Mouse (Mus musculus) common myeloid progenitor, adult 5-6 weeks (primary cell): ENCODE measurements around the gene Sgsm1. TPM values are rescaled to one million over a fixed set of nuclear protein-coding genes. Genes with fewer than 3 reads are reported as not detected.

Experiments used
- ATAC-seq: replicated peaks from 2 replicates; pipeline ENCODE4 v1.8.0; 2016; ENCODE audit warnings: low read depth, mild to moderate bottlenecking, moderate TSS enrichment, inconsistent platforms; ENCODE audit not compliant: poor library complexity, severe bottlenecking
- total RNA-seq: library from RNA; stranded (forward); fragments of 200-1000, 187-1606 nt; gene quantifications from 2 replicates; pipeline ENCODE4 v1.2.3, GENCODE M21; 2017

Gene Sgsm1
- total RNA-seq, 1 experiment from 2014 or later = 3.7 TPM

DNA sequence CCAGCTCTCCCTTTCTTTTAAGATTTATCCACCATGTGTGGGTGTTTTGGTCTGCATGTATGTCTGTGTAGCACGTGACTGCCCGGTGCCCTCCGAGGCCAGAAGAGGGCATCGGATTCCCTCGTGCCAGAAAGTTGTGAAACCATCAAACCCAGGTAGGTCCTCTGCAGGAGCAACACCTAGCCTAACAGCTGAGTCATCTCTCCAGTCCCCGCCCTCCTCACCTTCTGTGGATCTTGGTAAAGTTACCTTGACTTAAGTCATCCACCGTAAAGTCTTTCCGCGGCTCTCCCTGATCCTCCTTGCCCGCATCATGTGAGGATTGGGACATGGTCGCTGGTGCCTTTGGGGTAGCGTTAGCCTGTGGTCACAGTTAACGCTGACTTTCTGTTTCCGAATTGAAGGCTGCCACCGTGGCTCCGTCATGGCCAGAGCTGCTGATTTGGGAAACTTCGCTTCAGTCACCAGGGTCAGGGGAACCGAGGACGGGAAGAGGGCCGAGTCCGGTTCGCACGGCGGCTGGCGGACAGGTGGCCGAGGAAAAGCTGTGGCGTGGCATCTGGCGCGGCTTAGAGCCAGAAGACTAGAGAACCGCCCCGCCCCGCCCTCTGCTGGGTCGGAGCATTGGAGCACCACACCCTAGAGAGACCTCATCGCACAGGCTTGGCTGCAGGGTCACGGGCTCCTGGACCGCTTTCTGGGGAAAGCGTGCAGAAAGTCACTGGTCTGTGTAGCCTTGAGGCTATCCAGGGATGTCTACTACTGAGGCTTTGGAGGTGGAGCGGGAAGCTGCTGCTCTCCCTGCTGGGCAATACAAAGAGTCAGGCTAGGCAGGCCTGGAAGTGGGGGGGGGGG is 13.4 kb upstream of the Sgsm1 start:
- ATAC-seq = peak; percentile 50

DNA sequence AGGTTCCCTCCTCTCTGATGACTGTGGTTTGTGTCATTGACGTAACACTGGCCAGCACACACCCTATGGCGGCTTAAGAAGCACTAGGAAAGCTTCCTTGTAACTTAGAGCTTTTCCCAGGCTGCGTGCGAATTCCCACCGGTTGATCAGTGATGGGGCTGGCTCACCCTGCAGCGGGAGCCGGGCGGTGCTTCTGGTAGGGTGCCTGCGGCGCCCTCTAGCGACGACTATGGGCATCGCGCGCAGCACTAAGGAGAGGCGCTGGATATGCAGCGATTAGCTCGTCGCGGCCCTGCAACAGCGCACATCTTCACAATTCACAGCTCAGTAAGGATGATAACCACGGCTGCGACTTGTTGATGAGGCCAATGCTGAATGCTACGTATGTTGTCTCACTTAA is 3.4 kb upstream of the Sgsm1 start:
- peak; percentile 80 for ATAC-seq

- no peak for ATAC-seq
Observed at GRCm38 (mm10) chr5:113309491-113310376, 852 bp downstream of the Sgsm1 start.

DNA sequence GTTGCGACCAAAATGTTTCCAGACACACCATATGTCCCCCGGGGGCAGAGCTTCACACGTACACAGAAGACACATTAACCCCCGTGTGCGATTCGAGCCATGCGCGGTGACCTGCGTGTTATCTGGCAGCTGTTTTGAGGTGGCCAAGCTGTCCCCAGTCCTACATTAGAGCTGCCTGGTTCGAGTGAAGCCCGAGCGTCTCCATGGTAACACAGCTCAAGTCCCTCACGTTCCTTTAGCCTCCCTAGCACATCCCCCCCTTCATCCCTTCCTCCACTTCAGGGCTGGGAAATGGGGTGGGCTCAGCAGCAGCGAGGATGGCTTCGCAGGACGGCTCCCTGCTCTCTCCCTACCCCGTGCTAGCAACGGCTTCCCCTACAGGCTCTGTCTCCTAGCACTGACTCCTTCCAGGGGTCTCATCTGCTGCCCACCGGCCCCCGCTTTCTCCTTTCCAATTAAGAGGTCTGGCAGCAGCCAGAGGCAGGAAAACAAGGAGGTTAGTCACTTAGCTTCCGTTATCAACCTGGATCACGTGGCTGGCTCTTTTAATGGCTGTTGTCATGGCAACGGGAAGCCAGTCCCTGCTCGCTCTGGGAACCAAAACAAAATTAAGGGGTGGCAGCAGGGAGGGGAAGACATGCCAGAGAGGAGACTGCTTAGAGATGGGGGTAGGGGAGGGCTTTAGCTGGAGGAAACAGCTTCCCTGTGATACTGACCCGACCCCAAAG is 3.7 kb downstream of the Sgsm1 start:
- peak; percentile 20; the same call in 1 of the 2 replicates for ATAC-seq

- no peak for ATAC-seq
Observed at GRCm38 (mm10) chr5:113304527-113304926, 6.1 kb downstream of the Sgsm1 start.

DNA sequence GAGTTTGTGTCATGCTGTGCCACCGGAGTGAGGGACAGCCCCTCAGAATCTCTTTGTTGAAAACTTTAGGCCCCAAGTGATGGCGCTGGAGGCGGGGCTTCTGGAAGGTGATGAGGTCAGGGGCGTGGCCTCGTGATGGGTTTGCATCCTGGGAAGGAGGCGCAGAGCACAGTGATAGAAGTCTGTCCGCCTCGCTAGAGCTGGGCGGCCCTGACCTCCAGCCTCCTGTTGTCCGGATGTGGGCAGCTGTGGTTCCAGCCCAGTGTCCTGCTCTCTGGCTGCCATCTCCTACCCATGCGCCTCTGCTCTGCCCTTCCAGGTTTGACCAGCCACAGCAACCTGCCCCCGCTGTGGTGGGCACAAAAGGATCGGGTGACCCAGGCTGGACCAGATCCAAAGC is 8.7 kb downstream of the Sgsm1 start:
- no peak for ATAC-seq

DNA sequence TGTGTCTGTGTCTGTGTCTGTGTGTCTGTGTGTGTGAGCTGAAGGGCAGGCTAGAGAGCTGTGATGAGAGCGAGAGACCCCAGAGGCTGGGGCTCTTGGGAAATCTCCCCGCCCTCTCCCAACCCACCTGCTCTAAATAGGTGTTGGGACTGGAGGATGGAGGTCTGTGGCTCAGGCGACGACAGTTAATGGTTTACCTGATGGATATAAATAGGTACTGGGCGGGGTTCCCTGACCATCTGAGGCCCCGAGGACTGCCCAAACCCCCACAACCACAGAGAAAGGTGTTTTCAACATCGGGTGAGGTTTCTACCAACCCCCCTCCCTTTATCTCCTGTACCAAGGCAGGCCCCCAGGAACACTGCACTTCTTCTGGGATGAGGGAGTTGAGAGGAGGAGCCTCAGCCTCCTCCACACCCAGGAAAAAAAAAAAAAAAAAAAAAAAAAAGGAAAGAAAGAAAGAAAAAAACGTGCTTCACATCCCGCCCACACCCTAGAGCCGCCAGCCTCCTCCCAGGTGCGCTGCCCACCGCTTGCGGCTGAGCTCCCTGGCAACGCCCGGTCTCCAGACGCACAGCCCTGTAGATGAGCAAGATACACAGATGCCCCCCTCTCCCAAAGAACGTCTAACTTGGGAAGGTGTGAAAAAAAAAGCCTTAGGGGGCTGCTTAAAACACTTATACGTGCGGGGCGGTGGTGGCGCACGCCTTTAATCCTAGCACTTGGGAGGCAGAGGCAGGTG is 10.3 kb downstream of the Sgsm1 start:
- no peak for ATAC-seq

- ATAC-seq = no peak
Observed at GRCm38 (mm10) chr5:113299433-113299832, 11.2 kb downstream of the Sgsm1 start.

GRCm38 (mm10) chr5:113298826-113299225 is 11.8 kb downstream of the Sgsm1 start:
- ATAC-seq = no peak

GRCm38 (mm10) chr5:113298040-113298439 is 12.5 kb downstream of the Sgsm1 start:
- ATAC-seq = no peak

GRCm38 (mm10) chr5:113295791-113296190 is 14.8 kb downstream of the Sgsm1 start:
- ATAC-seq = no peak

DNA sequence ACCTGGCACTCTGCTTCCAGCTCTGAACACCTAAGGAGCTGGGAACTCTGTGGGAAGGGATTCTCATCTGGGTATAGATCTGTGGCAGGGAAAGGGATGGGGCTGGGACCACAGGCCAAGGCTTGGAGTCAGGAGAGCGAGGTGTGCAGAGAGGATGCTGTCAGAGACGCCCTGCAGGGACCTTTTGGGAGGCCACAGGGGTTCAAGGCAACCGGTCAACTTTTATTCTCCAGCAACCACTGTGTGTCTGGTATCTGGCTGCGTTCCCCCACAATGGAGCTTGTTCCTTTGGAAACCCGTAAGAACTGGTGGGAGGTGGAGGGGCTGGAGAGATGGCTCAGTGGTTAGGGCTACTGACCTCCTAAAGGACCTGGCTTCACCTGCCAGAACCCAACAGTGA is 16.0 kb downstream of the Sgsm1 start:
- ATAC-seq = no peak

- no peak for ATAC-seq
Observed at GRCm38 (mm10) chr5:113293446-113293845, 17.1 kb downstream of the Sgsm1 start.

DNA sequence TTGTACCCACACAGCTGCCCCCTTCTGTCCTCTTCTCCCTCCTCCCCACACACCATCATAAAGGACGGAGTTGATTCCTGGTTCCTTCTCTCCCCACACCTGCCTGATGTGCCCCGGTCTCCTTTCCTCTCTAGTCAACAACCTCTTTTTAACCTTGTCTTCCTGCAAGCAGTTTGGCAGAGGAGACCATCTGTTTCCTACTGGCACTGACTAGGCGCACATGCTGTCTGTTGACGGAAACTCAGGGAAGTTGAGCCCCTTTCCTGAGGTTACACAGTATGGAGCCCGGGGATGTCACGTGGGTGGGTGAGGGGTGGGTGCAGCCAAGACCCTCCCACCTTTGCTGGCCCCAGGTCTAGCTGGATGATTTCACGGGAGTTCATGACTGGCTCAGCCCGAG is 17.8 kb downstream of the Sgsm1 start:
- peak; percentile 46; the same call in 1 of the 2 replicates for ATAC-seq

- peak; percentile 84 for ATAC-seq
Observed at GRCm38 (mm10) chr5:113292179-113292578, 18.4 kb downstream of the Sgsm1 start.

DNA sequence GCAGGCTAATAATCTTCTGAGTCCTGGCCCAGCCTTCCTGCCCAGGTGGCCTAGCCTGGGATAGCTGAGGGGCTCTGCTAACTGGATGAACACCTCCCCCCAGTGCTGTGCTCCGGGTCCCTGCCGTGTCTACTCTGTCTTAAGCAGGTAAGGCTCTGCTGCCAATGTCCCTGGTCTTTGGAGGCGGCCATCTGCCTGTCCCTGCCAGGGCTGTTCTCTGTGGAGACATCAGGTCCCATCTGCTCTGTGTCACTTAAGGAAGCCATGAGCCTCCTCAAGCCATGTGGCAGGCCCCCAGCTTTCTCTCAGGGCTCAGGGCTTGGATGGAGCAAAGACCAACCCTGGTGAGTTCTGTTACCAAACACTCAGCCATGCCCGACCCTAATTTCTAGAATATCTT is 19.5 kb downstream of the Sgsm1 start:
- no peak for ATAC-seq

DNA sequence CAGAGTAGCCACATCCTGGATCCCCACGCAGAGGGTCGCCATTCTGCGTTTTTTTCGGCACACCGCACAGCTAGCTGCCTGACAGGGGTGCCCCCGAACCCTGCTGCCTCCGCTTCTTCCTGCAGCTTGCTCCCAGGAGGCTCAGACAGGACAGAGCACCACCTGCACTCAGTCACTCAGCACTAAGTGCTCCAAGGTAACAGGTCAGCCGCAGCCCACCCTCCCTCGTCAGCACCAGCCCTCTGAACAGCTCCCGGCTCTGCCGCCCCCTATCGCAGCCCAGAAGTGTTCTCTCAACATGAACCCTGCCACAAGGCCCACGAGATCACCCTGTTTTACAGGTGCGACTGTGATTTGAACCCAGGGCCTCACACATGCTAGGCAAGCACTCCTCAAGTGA is 20.4 kb downstream of the Sgsm1 start:
- no peak for ATAC-seq

- ATAC-seq = peak; percentile 31; the same call in 1 of the 2 replicates
Observed at GRCm38 (mm10) chr5:113288490-113288889, 22.1 kb downstream of the Sgsm1 start.

DNA sequence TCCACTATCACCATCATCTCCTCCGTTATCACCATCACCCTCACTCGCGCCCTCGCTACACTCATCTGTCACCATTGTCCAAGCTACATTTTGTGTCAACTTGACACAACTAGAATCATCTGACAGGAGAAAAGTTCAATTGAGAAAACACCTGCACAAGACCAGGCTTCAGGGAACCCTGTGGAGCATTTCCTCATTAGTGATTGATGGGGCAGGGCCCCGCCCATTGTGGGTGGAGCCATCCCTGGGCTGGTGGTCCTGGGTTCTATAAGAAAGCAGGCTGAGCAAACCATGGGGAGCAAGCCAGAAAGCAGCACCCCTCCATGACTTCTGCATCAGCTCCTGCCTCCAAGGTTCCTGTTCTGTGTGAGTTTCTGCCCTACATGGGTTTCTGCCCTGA is 22.8 kb downstream of the Sgsm1 start:
- ATAC-seq = no peak
